Mouse (Mus musculus): Measurements from ENCODE around the gene Socs5. TPM values are rescaled to one million over a fixed set of nuclear protein-coding genes. Genes with fewer than 3 reads are reported as not detected.

Socs5 gene
- polyA plus RNA-seq, 1 experiment from 2014 or later, result 15.6 TPM

GRCm38 (mm10) chr17:87132258-87132657 lies 24.8 kb downstream of the Socs5 start:
- Histone ChIP-seq H3K4me1 (ENCODE audit: control insufficient read depth in 2 of 2, insufficient read depth in 2 of 2, low read length in 2 of 2) (peaks cover 0 to 3% of the 10 kb centered on the region in 2 experiments; a peak in 1 of 4 replicates), H3K36me3 (ENCODE audit: control insufficient read depth, insufficient read depth, low read length) (peaks cover 35% of the 10 kb centered on the region), H3K27ac (replicated peaks in 1 of 2; ENCODE audit: control insufficient read depth in 1 of 2, insufficient read depth in 1 of 2, low read depth in 2 of 2, low read length in 2 of 2) (no peak overlapping the region), H3K4me3 (ENCODE audit: control insufficient read depth in 1 of 2, insufficient read depth in 1 of 2, low read depth in 1 of 2, low read length in 2 of 2) (no peak overlapping the region), H3K9ac (ENCODE audit: low read length) (no peak overlapping the region), H3K27me3 (ENCODE audit: control insufficient read depth, insufficient read depth, low read length) (no peaks in the 10 kb centered on the region), H3K4me2 (ENCODE audit: low read length) (no peak overlapping the region), H3K9me3 (ENCODE audit: control insufficient read depth, low read length) (no peaks in the 10 kb centered on the region)
- no peak for ATAC-seq (ENCODE audit: insufficient number of reproducible peaks, insufficient read depth, low FRiP score, low read depth)
- WGBS, result 71% methylated on average over 4 of the region's 4 CpGs

DNA sequence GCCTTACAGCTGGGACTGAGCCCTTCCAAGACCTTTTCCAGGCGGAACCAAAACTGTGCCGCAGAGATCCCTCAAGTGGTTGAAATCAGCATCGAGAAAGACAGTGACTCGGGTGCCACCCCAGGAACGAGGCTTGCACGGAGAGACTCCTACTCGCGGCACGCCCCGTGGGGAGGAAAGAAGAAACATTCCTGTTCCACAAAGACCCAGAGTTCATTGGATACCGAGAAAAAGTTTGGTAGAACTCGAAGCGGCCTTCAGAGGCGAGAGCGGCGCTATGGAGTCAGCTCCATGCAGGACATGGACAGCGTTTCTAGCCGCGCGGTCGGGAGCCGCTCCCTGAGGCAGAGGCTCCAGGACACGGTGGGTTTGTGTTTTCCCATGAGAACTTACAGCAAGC lies 26.3 kb downstream of the Socs5 start:
- H3K4me3 ChIP-seq (ENCODE audit: control insufficient read depth in 1 of 2, insufficient read depth in 1 of 2, low read depth in 1 of 2, low read length in 2 of 2), result no peak overlapping the region
- no peak for ATAC-seq (ENCODE audit: insufficient number of reproducible peaks, insufficient read depth, low FRiP score, low read depth)
- H3K4me2 ChIP-seq (ENCODE audit: low read length), result peak overlapping the region; percentile 42
- H3K36me3 ChIP-seq (ENCODE audit: control insufficient read depth, insufficient read depth, low read length), result peaks cover 43% of the 10 kb centered on the region
- H3K27ac ChIP-seq (replicated peaks in 1 of 2; ENCODE audit: control insufficient read depth in 1 of 2, insufficient read depth in 1 of 2, low read depth in 2 of 2, low read length in 2 of 2), result no peak overlapping the region
- H3K4me1 ChIP-seq (ENCODE audit: control insufficient read depth in 2 of 2, insufficient read depth in 2 of 2, low read length in 2 of 2), result no peaks in the 10 kb centered on the region
- H3K9ac ChIP-seq (ENCODE audit: low read length), result no peak overlapping the region
- no peaks in the 10 kb centered on the region for H3K27me3 ChIP-seq (ENCODE audit: control insufficient read depth, insufficient read depth, low read length)
- H3K9me3 ChIP-seq (ENCODE audit: control insufficient read depth, low read length), result no peaks in the 10 kb centered on the region
- WGBS, result 68% methylated on average over 23 of the region's 23 CpGs

- no peaks in the 10 kb centered on the region for H3K27me3 ChIP-seq (ENCODE audit: control insufficient read depth, insufficient read depth, low read length)
- 93% methylated on average over 24 of the region's 24 CpGs for WGBS
- no peak overlapping the region for H3K4me3 ChIP-seq (ENCODE audit: control insufficient read depth in 1 of 2, insufficient read depth in 1 of 2, low read depth in 1 of 2, low read length in 2 of 2)
- no peak overlapping the region for H3K4me2 ChIP-seq (ENCODE audit: low read length)
- peaks cover 44% of the 10 kb centered on the region for H3K36me3 ChIP-seq (ENCODE audit: control insufficient read depth, insufficient read depth, low read length)
- ATAC-seq (ENCODE audit: insufficient number of reproducible peaks, insufficient read depth, low FRiP score, low read depth), result no peak
- no peak overlapping the region for H3K9ac ChIP-seq (ENCODE audit: low read length)
- H3K4me1 ChIP-seq (ENCODE audit: control insufficient read depth in 2 of 2, insufficient read depth in 2 of 2, low read length in 2 of 2), result no peaks in the 10 kb centered on the region
- H3K9me3 ChIP-seq (ENCODE audit: control insufficient read depth, low read length), result no peaks in the 10 kb centered on the region
- no peak overlapping the region for H3K27ac ChIP-seq (replicated peaks in 1 of 2; ENCODE audit: control insufficient read depth in 1 of 2, insufficient read depth in 1 of 2, low read depth in 2 of 2, low read length in 2 of 2)
Measured at GRCm38 (mm10) chr17:87134631-87135030, 27.2 kb downstream of the Socs5 start.

- Histone ChIP-seq H3K9ac (ENCODE audit: low read length) (no peak overlapping the region), H3K4me2 (ENCODE audit: low read length) (no peak overlapping the region), H3K9me3 (ENCODE audit: control insufficient read depth, low read length) (no peaks in the 10 kb centered on the region), H3K4me1 (ENCODE audit: control insufficient read depth in 2 of 2, insufficient read depth in 2 of 2, low read length in 2 of 2) (no peaks in the 10 kb centered on the region), H3K4me3 (ENCODE audit: control insufficient read depth in 1 of 2, insufficient read depth in 1 of 2, low read depth in 1 of 2, low read length in 2 of 2) (no peak overlapping the region), H3K27ac (replicated peaks in 1 of 2; ENCODE audit: control insufficient read depth in 1 of 2, insufficient read depth in 1 of 2, low read depth in 2 of 2, low read length in 2 of 2) (no peak overlapping the region), H3K27me3 (ENCODE audit: control insufficient read depth, insufficient read depth, low read length) (no peaks in the 10 kb centered on the region), H3K36me3 (ENCODE audit: control insufficient read depth, insufficient read depth, low read length) (peaks cover 44% of the 10 kb centered on the region)
- WGBS, result 81% methylated on average over 6 of the region's 6 CpGs
- ATAC-seq (ENCODE audit: insufficient number of reproducible peaks, insufficient read depth, low FRiP score, low read depth), result no peak
Measured at GRCm38 (mm10) chr17:87135741-87136140, 28.3 kb downstream of the Socs5 start.

GRCm38 (mm10) chr17:87141188-87141935 lies 33.9 kb downstream of the Socs5 start:
- no peaks in the 10 kb centered on the region for H3K27me3 ChIP-seq (ENCODE audit: control insufficient read depth, insufficient read depth, low read length)
- H3K4me3 ChIP-seq (ENCODE audit: control insufficient read depth in 1 of 2, insufficient read depth in 1 of 2, low read depth in 1 of 2, low read length in 2 of 2), result no peak overlapping the region
- no peak overlapping the region for H3K27ac ChIP-seq (replicated peaks in 1 of 2; ENCODE audit: control insufficient read depth in 1 of 2, insufficient read depth in 1 of 2, low read depth in 2 of 2, low read length in 2 of 2)
- H3K4me1 ChIP-seq (ENCODE audit: control insufficient read depth in 2 of 2, insufficient read depth in 2 of 2, low read length in 2 of 2), result 0 out of 4 replicates have a peak, but pooled peaks cover 0 to 2% of the 10 kb centered on the region in 2 experiments
- 83% methylated on average over 9 of the region's 9 CpGs for WGBS
- 0 out of 2 replicates have a peak, but pooled peaks cover 5% of the 10 kb centered on the region for H3K9me3 ChIP-seq (ENCODE audit: control insufficient read depth, low read length)
- H3K9ac ChIP-seq (ENCODE audit: low read length), result no peak overlapping the region
- ATAC-seq (ENCODE audit: insufficient number of reproducible peaks, insufficient read depth, low FRiP score, low read depth), result no peak
- no peak overlapping the region for H3K4me2 ChIP-seq (ENCODE audit: low read length)
- H3K36me3 ChIP-seq (ENCODE audit: control insufficient read depth, insufficient read depth, low read length), result peaks cover 18% of the 10 kb centered on the region

DNA sequence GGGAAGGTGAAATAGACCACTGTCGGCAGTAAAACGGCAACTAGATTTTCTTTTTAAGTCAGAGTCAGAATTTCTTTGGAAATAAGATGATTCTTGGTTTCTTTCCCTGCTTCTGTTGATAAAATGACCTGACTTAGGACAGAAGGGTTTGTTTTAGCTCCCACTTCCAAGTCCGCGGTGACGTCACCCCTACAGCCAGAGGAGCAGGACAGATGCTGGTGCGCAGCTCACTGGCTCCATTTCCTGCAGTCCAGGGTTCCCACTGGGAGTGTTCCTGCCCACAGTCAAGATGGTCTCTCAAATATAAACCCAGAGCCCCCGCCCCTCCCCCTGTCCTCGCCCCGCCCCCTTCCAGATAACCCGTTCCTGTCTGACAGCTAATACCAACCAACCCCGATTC lies 34.8 kb downstream of the Socs5 start:
- Histone ChIP-seq H3K4me3 (ENCODE audit: control insufficient read depth in 1 of 2, insufficient read depth in 1 of 2, low read depth in 1 of 2, low read length in 2 of 2) (no peak overlapping the region), H3K4me1 (ENCODE audit: control insufficient read depth in 2 of 2, insufficient read depth in 2 of 2, low read length in 2 of 2) (0 out of 4 replicates have a peak, but pooled peaks cover 0 to 2% of the 10 kb centered on the region in 2 experiments)
- WGBS, result 36% methylated on average over 11 of the region's 11 CpGs

GRCm38 (mm10) chr17:87143186-87143585 lies 35.7 kb downstream of the Socs5 start:
- no peak for ATAC-seq (ENCODE audit: insufficient number of reproducible peaks, insufficient read depth, low FRiP score, low read depth)
- Histone ChIP-seq H3K4me1 (ENCODE audit: control insufficient read depth in 2 of 2, insufficient read depth in 2 of 2, low read length in 2 of 2) (0 out of 4 replicates have a peak, but pooled peaks cover 0 to 2% of the 10 kb centered on the region in 2 experiments), H3K27me3 (ENCODE audit: control insufficient read depth, insufficient read depth, low read length) (no peaks in the 10 kb centered on the region), H3K27ac (replicated peaks in 1 of 2; ENCODE audit: control insufficient read depth in 1 of 2, insufficient read depth in 1 of 2, low read depth in 2 of 2, low read length in 2 of 2) (no peak overlapping the region), H3K4me2 (ENCODE audit: low read length) (no peak overlapping the region), H3K4me3 (ENCODE audit: control insufficient read depth in 1 of 2, insufficient read depth in 1 of 2, low read depth in 1 of 2, low read length in 2 of 2) (no peak overlapping the region), H3K36me3 (ENCODE audit: control insufficient read depth, insufficient read depth, low read length) (peaks cover 6% of the 10 kb centered on the region; the same call in 1 of the 2 replicates), H3K9me3 (ENCODE audit: control insufficient read depth, low read length) (0 out of 2 replicates have a peak, but pooled peaks cover 5% of the 10 kb centered on the region), H3K9ac (ENCODE audit: low read length) (no peak overlapping the region)
- WGBS, result 74% methylated on average over 14 of the region's 14 CpGs

More for the DNA sequence above, 34.8 kb downstream of the Socs5 start:
- Histone ChIP-seq H3K9ac (ENCODE audit: low read length) (no peak overlapping the region), H3K4me2 (ENCODE audit: low read length) (peak overlapping the region; percentile 51), H3K9me3 (ENCODE audit: control insufficient read depth, low read length) (0 out of 2 replicates have a peak, but pooled peaks cover 5% of the 10 kb centered on the region), H3K27ac (replicated peaks in 1 of 2; ENCODE audit: control insufficient read depth in 1 of 2, insufficient read depth in 1 of 2, low read depth in 2 of 2, low read length in 2 of 2) (peak overlapping the region in 1 of 2 experiments; percentile 33; a peak in 2 of 4 replicates), H3K36me3 (ENCODE audit: control insufficient read depth, insufficient read depth, low read length) (peaks cover 9% of the 10 kb centered on the region), H3K27me3 (ENCODE audit: control insufficient read depth, insufficient read depth, low read length) (no peaks in the 10 kb centered on the region)
- ATAC-seq (ENCODE audit: insufficient number of reproducible peaks, insufficient read depth, low FRiP score, low read depth), result peak; percentile 71

All from heart, embryonic 14.5 days (tissue).